Mouse (Mus musculus) heart, embryonic 11.5 days (tissue): ENCODE measurements around the gene Bcl2l1. TPM values are rescaled to one million over a fixed set of nuclear protein-coding genes. Genes with fewer than 3 reads are reported as not detected.
A peak's percentile ranks its signal among the peaks of the same experiment; 100 is the strongest.

Source experiments
- ATAC-seq: fragments of 200-750 bp; cut with Nextera tagmentation; replicated peaks from 2 replicates; pipeline ENCODE4 v1.8.0; 2017; ENCODE audit warnings: moderate library complexity; ENCODE audit not compliant: insufficient number of reproducible peaks, low FRiP score, low TSS enrichment
- H3K27ac ChIP-seq: fragments of 300-500 bp; sonication (generic); 2 replicates; pipeline ENCODE4 v1.5.1; 2014; ENCODE audit warnings: mild to moderate bottlenecking, low read depth, low read length
- H3K27me3 ChIP-seq: fragments of 300-500 bp; sonication (generic); 2 replicates; pipeline ENCODE4 v1.6.1; 2014; ENCODE audit warnings: mild to moderate bottlenecking, low read length, mixed read lengths; ENCODE audit not compliant: control insufficient read depth, insufficient read depth
- H3K36me3 ChIP-seq: fragments of 300-500 bp; sonication (generic); 2 replicates; pipeline ENCODE4 v1.6.1; 2014; ENCODE audit warnings: mild to moderate bottlenecking, low read length, moderate library complexity, mixed read lengths; ENCODE audit not compliant: control insufficient read depth, insufficient read depth
- H3K4me1 ChIP-seq: fragments of 300-500 bp; sonication (generic); 2 replicates; pipeline ENCODE4 v1.6.1; 2014; ENCODE audit warnings: low read length; ENCODE audit not compliant: control insufficient read depth, insufficient read depth
- H3K4me2 ChIP-seq: fragments of 300-500 bp; sonication (generic); 2 replicates; pipeline ENCODE4 v1.6.1; 2014; ENCODE audit warnings: mild to moderate bottlenecking, moderate library complexity
- H3K4me3 ChIP-seq: fragments of 300-500 bp; sonication (generic); 2 replicates; pipeline ENCODE4 v1.5.1; 2014; ENCODE audit warnings: low read depth, low read length
- H3K9ac ChIP-seq: fragments of 300-500 bp; sonication (generic); 2 replicates; pipeline ENCODE4 v1.6.1; 2014; ENCODE audit warnings: mild to moderate bottlenecking, low read depth, low read length, moderate library complexity
- H3K9me3 ChIP-seq: fragments of 300-500 bp; sonication (generic); replicated peaks from 2 replicates; pipeline ENCODE4 v1.6.1; 2016; ENCODE audit warnings: low read length; ENCODE audit not compliant: control insufficient read depth
- WGBS: fragments of 180-500 bp; shearing (Covaris S2); extraction: QIAGEN DNeasy Blood & Tissue Kit; methylation state at CpG from one replicate; pipeline ENCODE4 v1.1.7; 2014; ENCODE audit not compliant: insufficient replicate concordance; 5-methylcytosine and 5-hydroxymethylcytosine counted together
- polyA plus RNA-seq: library from polyadenylated mRNA; unstranded; fragments of >200 nt; fragmentation: Nextera tagmentation; extraction: Ambion mirVana; gene quantifications from 2 replicates; pipeline ENCODE4 v1.2.1, GENCODE M21; 2014

Gene Bcl2l1
- polyA plus RNA-seq, 1 experiment from 2014 or later: 69.8 TPM

DNA sequence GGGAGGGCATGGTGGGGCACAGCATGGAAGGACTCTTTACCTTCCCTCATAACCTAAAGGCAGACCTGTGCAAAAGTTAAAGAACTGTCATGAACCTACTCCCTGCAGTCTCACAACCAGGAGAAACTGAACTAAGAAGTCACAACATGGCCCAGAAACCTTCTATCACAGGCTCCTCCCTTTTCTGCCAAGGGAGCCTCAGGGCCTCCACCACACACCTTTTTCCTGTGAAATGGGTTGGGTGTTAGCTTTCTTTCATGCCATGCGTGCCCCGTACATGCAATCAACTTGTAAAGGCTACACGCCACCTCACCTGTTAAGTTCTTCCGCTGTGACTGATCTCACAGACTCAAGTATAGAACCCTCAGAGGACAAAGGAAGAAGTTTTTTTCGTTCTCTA is 28.4 kb downstream of the Bcl2l1 start:
- no peak for ATAC-seq
- no peak overlapping the region for H3K4me3 ChIP-seq
- H3K9ac ChIP-seq: no peak overlapping the region
- H3K36me3 ChIP-seq: no peaks in the 10 kb centered on the region
- no peak overlapping the region for H3K27ac ChIP-seq
- H3K27me3 ChIP-seq: no peaks in the 10 kb centered on the region
- no peaks in the 10 kb centered on the region for H3K9me3 ChIP-seq
- H3K4me2 ChIP-seq: no peak overlapping the region
- WGBS: 87% methylated on average over 5 of the region's 5 CpGs
- H3K4me1 ChIP-seq: peaks cover 23% of the 10 kb centered on the region

DNA sequence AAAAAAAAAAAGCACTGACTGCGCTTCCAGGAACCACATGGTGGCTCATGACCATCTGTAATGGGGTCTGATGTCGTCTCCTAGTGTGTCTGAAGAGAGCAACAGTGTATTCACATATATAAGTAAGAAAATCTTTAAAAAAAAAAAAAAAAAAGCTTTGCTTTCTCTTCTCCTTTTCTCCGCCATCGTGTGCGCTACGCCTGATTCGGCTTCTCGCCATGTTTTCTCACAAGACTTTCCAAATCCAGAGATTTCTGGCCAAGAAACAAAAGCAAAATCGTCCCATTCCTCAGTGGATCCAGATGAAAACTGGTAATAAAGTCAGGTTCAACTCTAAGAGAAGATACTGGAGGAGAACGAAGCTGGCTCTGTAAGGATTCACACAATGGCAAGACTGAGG is 29.2 kb downstream of the Bcl2l1 start:
- WGBS: 92% methylated on average over 10 of the region's 10 CpGs
- H3K4me3 ChIP-seq: no peak overlapping the region
- H3K27ac ChIP-seq: no peak overlapping the region
- H3K9ac ChIP-seq: no peak overlapping the region
- no peaks in the 10 kb centered on the region for H3K27me3 ChIP-seq
- H3K4me2 ChIP-seq: no peak overlapping the region
- H3K36me3 ChIP-seq: no peaks in the 10 kb centered on the region
- H3K9me3 ChIP-seq: no peaks in the 10 kb centered on the region
- ATAC-seq: no peak
- H3K4me1 ChIP-seq: peaks cover 27% of the 10 kb centered on the region

DNA sequence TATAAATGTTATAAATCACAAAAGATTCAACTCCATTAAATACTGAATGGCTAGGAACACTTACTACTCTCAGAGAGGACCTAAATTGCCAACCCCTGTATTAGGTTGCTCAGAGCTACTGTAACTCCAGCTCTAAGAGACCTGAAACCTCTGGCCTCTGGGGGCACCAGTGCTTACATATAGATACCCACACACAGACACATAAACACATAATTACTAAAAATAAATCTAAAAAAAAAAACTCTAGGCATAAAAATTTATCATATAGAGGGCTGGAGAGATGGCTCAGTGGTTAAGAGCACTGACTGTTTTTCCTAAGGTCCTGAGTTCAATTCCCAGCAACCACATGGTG is 30.8 kb downstream of the Bcl2l1 start:
- H3K27ac ChIP-seq: no peak overlapping the region
- H3K4me3 ChIP-seq: no peak overlapping the region
- no peak overlapping the region for H3K9ac ChIP-seq
- peaks cover 20% of the 10 kb centered on the region for H3K4me1 ChIP-seq
- no peak for ATAC-seq
- H3K4me2 ChIP-seq: no peak overlapping the region
- no peaks in the 10 kb centered on the region for H3K36me3 ChIP-seq
- no peaks in the 10 kb centered on the region for H3K27me3 ChIP-seq
- no peaks in the 10 kb centered on the region for H3K9me3 ChIP-seq

GRCm38 (mm10) chr2:152799954-152800761 is 31.4 kb downstream of the Bcl2l1 start:
- no peak overlapping the region for H3K27ac ChIP-seq
- peaks cover 14% of the 10 kb centered on the region for H3K4me1 ChIP-seq
- no peak overlapping the region for H3K9ac ChIP-seq
- ATAC-seq: no peak
- H3K27me3 ChIP-seq: no peaks in the 10 kb centered on the region
- no peak overlapping the region for H3K4me2 ChIP-seq
- no peaks in the 10 kb centered on the region for H3K9me3 ChIP-seq
- 80% methylated on average over 7 of the region's 7 CpGs for WGBS
- no peak overlapping the region for H3K4me3 ChIP-seq
- H3K36me3 ChIP-seq: no peaks in the 10 kb centered on the region

- H3K4me3 ChIP-seq: no peak overlapping the region
- 62% methylated on average over 1 of the region's 1 CpGs for WGBS
- no peaks in the 10 kb centered on the region for H3K27me3 ChIP-seq
- no peak for ATAC-seq
- no peak overlapping the region for H3K27ac ChIP-seq
- H3K4me2 ChIP-seq: no peak overlapping the region
- H3K9ac ChIP-seq: no peak overlapping the region
- H3K9me3 ChIP-seq: no peaks in the 10 kb centered on the region
- H3K36me3 ChIP-seq: no peaks in the 10 kb centered on the region
- peaks cover 15% of the 10 kb centered on the region for H3K4me1 ChIP-seq
These were observed 33.9 kb downstream of the Bcl2l1 start for GRCm38 (mm10) chr2:152797589-152797988.

DNA sequence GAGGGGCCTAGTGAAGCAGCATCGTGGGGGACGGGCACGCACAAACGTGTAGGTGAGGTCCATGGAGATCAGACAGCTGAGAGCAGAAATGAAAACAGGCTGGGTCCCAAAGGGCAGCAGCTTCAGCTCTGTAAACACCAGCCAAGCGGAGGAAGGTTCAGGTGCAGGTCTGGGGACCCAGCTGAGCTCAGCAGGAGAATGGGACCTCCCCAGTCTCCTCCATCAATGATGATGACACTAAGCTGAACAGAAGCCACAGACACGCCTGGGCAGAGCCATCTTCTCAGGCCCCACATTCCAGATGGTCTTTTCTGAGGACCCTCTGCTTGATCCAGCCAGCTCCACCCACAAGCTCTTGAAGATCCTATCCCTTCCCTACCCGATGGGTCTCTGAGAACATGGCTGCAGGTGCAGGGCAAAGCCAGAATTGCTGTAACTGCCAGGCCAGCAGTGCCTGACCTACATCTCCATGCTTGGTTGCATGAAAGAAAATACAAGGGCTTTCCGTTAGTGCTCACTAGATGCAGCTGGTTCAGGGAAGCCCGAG is 37.2 kb downstream of the Bcl2l1 start:
- H3K4me3 ChIP-seq: no peak overlapping the region
- H3K27me3 ChIP-seq: no peaks in the 10 kb centered on the region
- 74% methylated on average over 9 of the region's 9 CpGs for WGBS
- H3K9ac ChIP-seq: no peak overlapping the region
- ATAC-seq: no peak
- peaks cover 43% of the 10 kb centered on the region for H3K4me1 ChIP-seq
- no peak overlapping the region for H3K27ac ChIP-seq
- H3K36me3 ChIP-seq: no peaks in the 10 kb centered on the region
- no peaks in the 10 kb centered on the region for H3K9me3 ChIP-seq
- no peak overlapping the region for H3K4me2 ChIP-seq

DNA sequence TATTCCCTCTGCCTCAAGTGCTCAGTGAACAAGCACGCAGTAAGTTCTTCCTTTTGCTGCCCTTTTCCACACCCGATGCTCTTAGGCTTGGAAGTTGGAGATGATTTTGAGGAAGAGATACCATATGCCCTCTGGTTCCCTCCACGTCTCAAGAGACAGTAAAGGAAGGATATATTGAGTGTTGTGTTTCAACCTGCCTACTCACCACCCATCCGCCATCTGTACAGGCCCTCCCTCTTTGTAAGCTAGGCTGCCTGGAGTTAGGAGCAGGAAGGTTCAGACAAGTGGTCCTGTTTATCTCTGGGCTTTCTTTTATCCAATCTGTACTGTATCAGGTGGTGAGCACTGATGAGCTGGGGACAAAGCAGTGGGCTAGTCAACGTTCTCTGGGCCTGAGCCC is 38.1 kb downstream of the Bcl2l1 start:
- peaks cover 53% of the 10 kb centered on the region for H3K4me1 ChIP-seq

DNA sequence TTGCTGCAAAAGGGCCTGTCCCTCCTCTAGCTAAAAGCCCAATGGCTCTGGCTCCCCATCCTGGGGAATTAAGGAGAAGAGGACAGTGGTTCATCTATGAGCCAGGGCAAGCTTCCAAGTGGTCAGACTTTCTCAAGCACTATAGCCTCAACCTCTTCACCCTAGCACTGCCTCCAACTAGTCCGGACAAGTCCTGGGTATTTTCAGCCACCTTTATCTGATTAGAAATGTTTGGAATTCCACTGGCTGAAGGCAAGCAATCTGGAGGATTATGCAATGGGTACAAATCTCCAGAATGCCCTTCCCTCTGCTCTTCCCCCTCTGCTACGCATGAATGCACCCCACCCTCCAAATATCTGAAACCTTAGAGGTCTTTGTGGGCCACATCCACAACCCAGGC is 39.1 kb downstream of the Bcl2l1 start:
- no peaks in the 10 kb centered on the region for H3K27me3 ChIP-seq
- H3K9ac ChIP-seq: no peak overlapping the region
- peaks cover 58% of the 10 kb centered on the region for H3K4me1 ChIP-seq
- peak overlapping the region; percentile 22; the same call in 1 of the 2 replicates for H3K4me2 ChIP-seq
- H3K9me3 ChIP-seq: no peaks in the 10 kb centered on the region
- H3K27ac ChIP-seq: peak overlapping the region; percentile 68
- 10% methylated on average over 2 of the region's 2 CpGs for WGBS
- H3K4me3 ChIP-seq: no peak overlapping the region
- no peaks in the 10 kb centered on the region for H3K36me3 ChIP-seq
- ATAC-seq: no peak

More for the DNA sequence above, 38.1 kb downstream of the Bcl2l1 start:
- Histone ChIP-seq H3K9me3 (no peaks in the 10 kb centered on the region), H3K27ac (no peak overlapping the region), H3K36me3 (no peaks in the 10 kb centered on the region), H3K9ac (no peak overlapping the region), H3K4me2 (no peak overlapping the region), H3K4me3 (no peak overlapping the region), H3K27me3 (no peaks in the 10 kb centered on the region)
- no peak for ATAC-seq
- 63% methylated on average over 5 of the region's 5 CpGs for WGBS

DNA sequence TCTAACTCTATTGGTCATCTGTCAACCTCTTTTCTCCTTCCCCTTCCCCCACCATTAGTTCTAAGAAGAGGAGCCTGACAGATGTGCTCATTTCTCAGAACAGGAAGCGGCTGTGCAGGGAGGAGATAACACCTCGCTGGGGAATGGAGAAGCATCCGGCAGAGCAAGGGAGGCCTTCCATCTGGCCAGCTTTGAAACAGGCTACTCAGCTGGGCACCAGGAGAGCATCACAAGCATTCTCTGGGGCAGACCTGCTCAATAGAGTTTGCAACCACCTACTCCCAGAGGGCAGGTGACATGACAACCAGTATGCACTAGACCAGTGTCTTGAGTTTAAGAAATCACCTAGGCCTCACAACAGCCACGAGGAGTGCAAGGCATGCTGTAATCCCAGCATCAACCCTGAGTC is 41.9 kb downstream of the Bcl2l1 start:
- no peak overlapping the region for H3K4me3 ChIP-seq
- peak overlapping the region; percentile 55 for H3K4me2 ChIP-seq
- ATAC-seq: peak; percentile 86
- no peaks in the 10 kb centered on the region for H3K27me3 ChIP-seq
- peaks cover 81% of the 10 kb centered on the region for H3K4me1 ChIP-seq
- no peaks in the 10 kb centered on the region for H3K36me3 ChIP-seq
- no peaks in the 10 kb centered on the region for H3K9me3 ChIP-seq
- H3K27ac ChIP-seq: peak overlapping the region; percentile 93
- WGBS: 12% methylated on average over 4 of the region's 4 CpGs
- H3K9ac ChIP-seq: peak overlapping the region; percentile 40; the same call in 1 of the 2 replicates
